Mouse (Mus musculus) cortical plate, adult 2 months (tissue): ENCODE data around the gene Crim1.

ENCODE experiments used
- CTCF ChIP-seq: fragments of 200-500 bp; IDR thresholded peaks from 2 replicates; pipeline ENCODE4 v1.5.1; 2011; ENCODE audit warnings: mild to moderate bottlenecking, control low read depth, low read length; ENCODE audit not compliant: insufficient read depth; ENCODE audit errors: extremely low read depth
- POLR2A ChIP-seq: fragments of 200-500 bp; IDR thresholded peaks from 2 replicates; pipeline ENCODE4 v1.6.1; 2011; ENCODE audit warnings: mild to moderate bottlenecking, low read length, control low read depth; ENCODE audit not compliant: insufficient read depth; ENCODE audit errors: extremely low read depth

DNA sequence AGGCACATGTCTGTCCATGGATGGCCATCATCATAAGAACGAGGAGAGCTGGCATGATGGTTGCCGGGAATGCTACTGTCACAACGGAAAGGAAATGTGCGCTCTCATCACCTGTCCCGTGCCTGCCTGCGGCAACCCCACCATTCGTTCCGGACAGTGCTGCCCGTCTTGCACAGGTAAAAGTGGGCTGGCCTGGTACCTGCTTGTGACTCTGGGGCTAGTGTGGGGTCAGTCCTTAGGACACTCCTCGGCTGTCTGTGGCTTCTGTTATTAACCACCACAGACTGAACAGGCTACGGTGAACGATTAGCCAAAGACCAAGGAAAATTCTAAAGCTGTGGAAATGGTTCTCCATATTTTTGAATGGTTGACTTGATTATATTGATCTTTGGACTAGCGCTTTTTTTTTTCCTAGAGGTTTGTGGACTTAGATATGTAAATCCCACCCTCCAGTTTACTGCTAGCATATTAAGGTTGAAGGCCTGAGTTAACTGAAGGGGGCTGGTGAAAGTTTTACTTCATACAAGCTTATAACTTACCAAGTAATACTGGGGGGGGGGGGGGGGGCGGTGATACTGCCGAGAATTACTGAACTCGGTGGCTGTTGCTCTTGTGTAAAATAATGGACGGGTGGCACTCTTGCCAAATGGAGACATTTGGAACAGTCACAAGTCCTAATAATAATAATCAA, 147.2 kb downstream of the Crim1 start:
- TF ChIP-seq CTCF (no peak), POLR2A (no peak)
